Mouse (Mus musculus): ENCODE measurements around the gene Gramd1b. TPM values are rescaled to one million over a fixed set of nuclear protein-coding genes. Genes with fewer than 3 reads are reported as not detected.

Gramd1b gene
- polyA plus RNA-seq, 1 experiment: 5.4 TPM

- Histone ChIP-seq H3K4me3 (ENCODE audit: insufficient read depth, low read depth, low read length) (no peak overlapping the region), H3K27ac (replicated peaks; ENCODE audit: low read depth, low read length) (no peak overlapping the region), H3K4me1 (ENCODE audit: control insufficient read depth, insufficient read depth, insufficient read length, low read length) (peaks cover 11% of the 10 kb centered on the region)
Measured at GRCm38 (mm10) chr9:40330609-40331382, 200.4 kb downstream of the Gramd1b start.

DNA sequence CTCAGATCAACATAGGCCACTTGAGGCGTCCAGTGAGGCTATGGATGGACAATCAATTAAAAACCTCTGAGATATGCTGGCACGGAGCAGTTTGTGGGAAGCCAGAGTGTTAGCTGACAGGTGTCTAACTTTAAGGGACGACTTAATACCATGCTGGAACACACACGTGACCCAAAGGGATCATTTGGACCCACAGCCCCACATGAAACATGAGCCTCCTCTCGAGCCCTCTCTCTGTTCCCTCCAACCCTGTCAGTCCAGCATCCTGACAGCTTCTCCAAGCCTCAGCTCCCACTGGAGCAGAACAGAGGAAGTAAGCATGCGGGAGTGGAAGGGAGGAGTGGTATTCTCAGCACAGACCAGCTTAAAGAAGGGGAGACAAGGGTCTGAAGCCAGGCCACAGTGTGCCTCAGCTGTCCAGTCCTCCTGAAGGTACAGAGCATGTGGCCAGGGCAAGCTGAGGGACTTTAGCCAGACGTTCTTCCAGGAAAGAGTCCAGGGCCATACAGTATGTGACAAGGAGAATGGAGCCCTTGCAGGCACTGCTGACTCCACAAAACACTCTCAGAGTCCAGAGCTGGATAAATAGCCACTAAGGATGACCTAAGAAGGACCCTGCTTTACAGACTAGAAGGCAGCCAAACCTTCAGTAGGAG is 204.8 kb downstream of the Gramd1b start:
- H3K27ac ChIP-seq (replicated peaks; ENCODE audit: low read depth, low read length): no peak overlapping the region
- H3K4me3 ChIP-seq (ENCODE audit: insufficient read depth, low read depth, low read length): no peak overlapping the region
- peaks cover 21% of the 10 kb centered on the region for H3K4me1 ChIP-seq (ENCODE audit: control insufficient read depth, insufficient read depth, insufficient read length, low read length)

DNA sequence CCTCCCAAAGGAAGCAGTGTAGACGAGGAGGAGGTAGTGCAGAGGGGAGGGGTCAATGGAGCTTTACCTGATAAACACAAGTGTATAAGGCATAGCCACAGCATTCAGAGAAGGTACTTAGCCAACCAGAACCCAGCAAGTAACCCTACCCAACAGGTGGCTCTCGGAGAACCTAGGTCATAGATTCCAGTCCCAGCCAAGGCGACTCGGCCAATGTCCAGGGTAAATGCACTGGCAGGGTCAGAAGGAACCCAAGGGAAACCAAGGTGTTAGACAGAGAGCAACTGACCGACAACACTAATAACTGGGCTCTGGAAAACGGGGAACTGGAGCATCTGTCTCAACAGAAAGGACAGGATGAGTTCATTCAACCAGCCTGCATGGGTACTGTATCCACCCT is 206.4 kb downstream of the Gramd1b start:
- Histone ChIP-seq H3K4me1 (ENCODE audit: control insufficient read depth, insufficient read depth, insufficient read length, low read length) (peaks cover 31% of the 10 kb centered on the region), H3K4me3 (ENCODE audit: insufficient read depth, low read depth, low read length) (no peak overlapping the region), H3K27ac (replicated peaks; ENCODE audit: low read depth, low read length) (no peak overlapping the region)

DNA sequence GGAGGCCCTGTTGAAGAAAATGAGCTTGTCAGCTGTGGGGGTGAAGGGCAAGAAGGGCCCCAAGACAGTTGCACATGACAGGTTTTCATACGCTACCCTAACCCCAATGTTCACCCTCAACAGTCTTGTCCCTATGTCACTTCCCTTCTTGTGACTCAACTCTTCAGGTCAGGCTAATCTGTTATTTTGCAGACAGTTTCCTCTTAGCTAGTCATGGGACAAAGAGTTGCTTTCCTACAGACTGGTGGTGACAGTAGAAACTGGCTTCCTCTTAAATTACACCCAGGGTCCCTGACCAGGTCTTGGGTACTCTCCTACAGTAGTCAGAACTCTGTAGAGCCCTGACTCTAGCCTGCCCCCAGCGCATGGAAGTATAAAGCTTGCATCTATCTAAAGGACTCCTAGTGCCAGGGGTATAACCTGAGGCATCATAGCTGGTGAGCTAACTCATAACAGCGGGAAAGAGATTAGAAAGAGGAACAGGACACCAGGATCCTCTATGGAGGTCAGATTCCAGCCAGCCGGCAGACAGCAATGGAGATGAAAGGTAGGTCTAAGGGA is 206.9 kb downstream of the Gramd1b start:
- Histone ChIP-seq H3K4me1 (ENCODE audit: control insufficient read depth, insufficient read depth, insufficient read length, low read length) (peaks cover 33% of the 10 kb centered on the region), H3K4me3 (ENCODE audit: insufficient read depth, low read depth, low read length) (no peak overlapping the region), H3K27ac (replicated peaks; ENCODE audit: low read depth, low read length) (no peak overlapping the region)

DNA sequence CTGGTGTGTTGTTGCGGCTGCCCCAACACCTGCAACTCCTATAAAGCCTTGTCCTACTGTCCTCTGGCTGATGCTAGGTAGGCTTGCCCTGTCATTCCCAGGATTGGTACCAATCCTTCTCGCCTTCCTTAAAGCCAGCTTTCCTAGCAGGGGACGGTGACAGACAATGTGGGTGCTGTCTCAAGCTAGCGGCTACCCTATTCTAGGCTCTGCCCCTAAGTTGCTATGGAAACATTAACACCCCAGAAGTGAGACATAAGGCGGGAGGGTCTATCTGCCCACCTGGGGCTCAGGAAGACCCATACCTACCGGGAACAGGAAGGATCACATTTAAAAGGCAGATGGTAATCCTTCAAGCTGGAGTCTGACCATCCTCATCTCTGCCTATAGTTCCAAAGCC is 207.4 kb downstream of the Gramd1b start:
- Histone ChIP-seq H3K4me1 (ENCODE audit: control insufficient read depth, insufficient read depth, insufficient read length, low read length) (peaks cover 36% of the 10 kb centered on the region), H3K4me3 (ENCODE audit: insufficient read depth, low read depth, low read length) (no peak overlapping the region), H3K27ac (replicated peaks; ENCODE audit: low read depth, low read length) (no peak overlapping the region; the same call in 1 of the 2 replicates)

DNA sequence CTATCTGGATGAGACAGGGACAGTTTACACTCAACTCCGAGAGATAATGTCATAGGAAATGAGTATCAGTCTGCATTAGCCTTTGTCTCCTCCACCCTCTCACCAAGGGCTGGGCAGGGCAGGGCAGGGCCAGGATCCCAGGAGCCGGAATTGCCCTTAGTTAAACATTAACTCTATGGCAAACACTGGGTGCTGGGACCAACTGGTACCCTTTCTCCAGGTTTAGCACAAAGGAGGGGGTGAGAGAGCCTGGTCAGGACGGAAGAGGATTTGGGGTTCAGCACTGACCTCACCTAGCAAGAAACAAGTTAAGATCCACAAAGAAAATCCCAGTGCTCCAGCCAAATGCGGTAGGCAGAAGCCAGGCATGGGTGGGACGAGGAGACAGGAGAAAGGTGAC is 208.0 kb downstream of the Gramd1b start:
- H3K4me1 ChIP-seq (ENCODE audit: control insufficient read depth, insufficient read depth, insufficient read length, low read length): peaks cover 39% of the 10 kb centered on the region
- no peak overlapping the region for H3K4me3 ChIP-seq (ENCODE audit: insufficient read depth, low read depth, low read length)
- H3K27ac ChIP-seq (replicated peaks; ENCODE audit: low read depth, low read length): no peak overlapping the region

- Histone ChIP-seq H3K4me3 (ENCODE audit: insufficient read depth, low read depth, low read length) (no peak overlapping the region), H3K27ac (replicated peaks; ENCODE audit: low read depth, low read length) (peak overlapping the region; percentile 49; the same call in 1 of the 2 replicates), H3K4me1 (ENCODE audit: control insufficient read depth, insufficient read depth, insufficient read length, low read length) (peaks cover 44% of the 10 kb centered on the region)
Measured at GRCm38 (mm10) chr9:40322372-40322771, 208.8 kb downstream of the Gramd1b start.

GRCm38 (mm10) chr9:40321668-40322003 is 209.5 kb downstream of the Gramd1b start:
- H3K27ac ChIP-seq (replicated peaks; ENCODE audit: low read depth, low read length): peak overlapping the region; percentile 68
- no peak overlapping the region for H3K4me3 ChIP-seq (ENCODE audit: insufficient read depth, low read depth, low read length)
- H3K4me1 ChIP-seq (ENCODE audit: control insufficient read depth, insufficient read depth, insufficient read length, low read length): peaks cover 51% of the 10 kb centered on the region

DNA sequence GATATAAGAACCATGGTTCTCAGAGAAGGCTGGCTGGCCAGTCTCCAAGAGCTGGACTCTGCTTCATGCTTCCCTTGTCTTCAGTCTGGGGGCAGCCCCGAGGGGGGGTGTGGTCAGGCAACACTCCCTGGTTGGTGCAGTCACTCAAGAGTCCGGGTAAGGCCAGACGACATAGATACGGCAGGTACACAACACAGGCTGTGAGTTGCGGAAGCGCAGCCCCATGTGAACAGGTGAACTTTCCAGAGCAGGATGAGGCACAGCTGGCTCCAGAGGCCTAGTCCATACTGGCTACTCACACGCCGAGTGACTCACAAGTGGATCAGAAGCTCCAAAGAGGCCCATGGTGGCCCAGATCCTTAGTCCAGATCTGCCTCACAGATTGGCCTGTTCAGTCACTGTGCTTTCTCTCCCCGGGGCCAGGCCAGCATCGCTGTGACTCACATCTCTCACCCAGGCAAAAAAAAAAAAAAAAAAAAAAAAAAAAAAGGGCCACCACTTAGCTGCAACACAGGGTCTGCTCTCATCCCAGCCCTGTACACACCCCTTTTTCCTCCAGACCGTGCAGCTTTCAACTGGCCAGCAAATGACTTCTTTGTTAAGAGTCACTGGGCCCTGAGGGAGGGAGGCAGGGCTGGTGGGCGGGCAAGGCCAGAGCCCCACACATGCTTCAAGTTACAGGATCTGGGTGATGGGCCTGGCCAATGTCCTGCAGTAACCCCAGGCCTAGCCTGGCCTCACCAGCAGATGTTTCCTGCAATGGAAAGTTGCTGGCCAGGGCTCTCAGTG is 210.1 kb downstream of the Gramd1b start:
- Histone ChIP-seq H3K4me1 (ENCODE audit: control insufficient read depth, insufficient read depth, insufficient read length, low read length) (peaks cover 49% of the 10 kb centered on the region), H3K27ac (replicated peaks; ENCODE audit: low read depth, low read length) (peak overlapping the region; percentile 87)

DNA sequence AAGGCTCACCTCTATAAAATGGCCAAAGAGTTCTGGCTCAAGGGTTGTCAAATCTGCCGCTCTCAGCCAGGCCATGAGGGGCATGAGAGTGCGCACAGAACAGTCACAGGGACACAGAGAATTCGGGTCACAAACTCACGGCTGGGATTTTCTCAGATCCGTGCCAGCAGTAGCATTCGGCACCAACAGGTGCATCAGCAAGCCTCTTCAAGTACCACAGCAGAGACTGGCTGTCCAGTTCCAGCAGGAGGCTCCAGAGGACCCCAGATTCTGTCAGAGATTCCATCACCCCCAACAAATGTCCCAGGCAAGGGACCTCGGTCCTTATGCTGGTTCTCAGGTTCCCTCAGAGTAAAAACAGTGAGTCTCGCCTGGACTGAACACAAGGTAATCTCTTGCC is 210.8 kb downstream of the Gramd1b start:
- Histone ChIP-seq H3K4me3 (ENCODE audit: insufficient read depth, low read depth, low read length) (peak overlapping the region; percentile 49), H3K27ac (replicated peaks; ENCODE audit: low read depth, low read length) (peak overlapping the region; percentile 87), H3K4me1 (ENCODE audit: control insufficient read depth, insufficient read depth, insufficient read length, low read length) (peaks cover 48% of the 10 kb centered on the region)

More for the DNA sequence above, 210.1 kb downstream of the Gramd1b start:
- peak overlapping the region; percentile 49 for H3K4me3 ChIP-seq (ENCODE audit: insufficient read depth, low read depth, low read length)

- peak overlapping the region; percentile 91 for H3K27ac ChIP-seq (replicated peaks; ENCODE audit: low read depth, low read length)
- H3K4me3 ChIP-seq (ENCODE audit: insufficient read depth, low read depth, low read length): peak overlapping the region; percentile 35
- H3K4me1 ChIP-seq (ENCODE audit: control insufficient read depth, insufficient read depth, insufficient read length, low read length): peaks cover 43% of the 10 kb centered on the region
Measured at GRCm38 (mm10) chr9:40318771-40319170, 212.4 kb downstream of the Gramd1b start.

- Histone ChIP-seq H3K4me1 (ENCODE audit: control insufficient read depth, insufficient read depth, insufficient read length, low read length) (peaks cover 38% of the 10 kb centered on the region), H3K27ac (replicated peaks; ENCODE audit: low read depth, low read length) (peak overlapping the region; percentile 91), H3K4me3 (ENCODE audit: insufficient read depth, low read depth, low read length) (no peak overlapping the region)
Measured at GRCm38 (mm10) chr9:40317735-40318134, 213.4 kb downstream of the Gramd1b start.

GRCm38 (mm10) chr9:40316865-40317660 is 214.1 kb downstream of the Gramd1b start:
- Histone ChIP-seq H3K27ac (replicated peaks; ENCODE audit: low read depth, low read length) (peak overlapping the region; percentile 53), H3K4me1 (ENCODE audit: control insufficient read depth, insufficient read depth, insufficient read length, low read length) (peaks cover 38% of the 10 kb centered on the region), H3K4me3 (ENCODE audit: insufficient read depth, low read depth, low read length) (no peak overlapping the region)

GRCm38 (mm10) chr9:40311813-40312212 is 219.4 kb downstream of the Gramd1b start:
- Histone ChIP-seq H3K4me1 (ENCODE audit: control insufficient read depth, insufficient read depth, insufficient read length, low read length) (peaks cover 3% of the 10 kb centered on the region; the same call in 1 of the 2 replicates), H3K27ac (replicated peaks; ENCODE audit: low read depth, low read length) (no peak overlapping the region), H3K4me3 (ENCODE audit: insufficient read depth, low read depth, low read length) (no peak overlapping the region)

All from brown adipose tissue, adult 24 weeks (tissue).